Mouse (Mus musculus): ENCODE data around the gene Ankrd16. TPM values are rescaled to one million over a fixed set of nuclear protein-coding genes. Genes with fewer than 3 reads are reported as not detected.

Gene Ankrd16
- total and polyA plus RNA-seq, 3 experiments: 22.4 to 23.0 (median 23.0) TPM

DNA sequence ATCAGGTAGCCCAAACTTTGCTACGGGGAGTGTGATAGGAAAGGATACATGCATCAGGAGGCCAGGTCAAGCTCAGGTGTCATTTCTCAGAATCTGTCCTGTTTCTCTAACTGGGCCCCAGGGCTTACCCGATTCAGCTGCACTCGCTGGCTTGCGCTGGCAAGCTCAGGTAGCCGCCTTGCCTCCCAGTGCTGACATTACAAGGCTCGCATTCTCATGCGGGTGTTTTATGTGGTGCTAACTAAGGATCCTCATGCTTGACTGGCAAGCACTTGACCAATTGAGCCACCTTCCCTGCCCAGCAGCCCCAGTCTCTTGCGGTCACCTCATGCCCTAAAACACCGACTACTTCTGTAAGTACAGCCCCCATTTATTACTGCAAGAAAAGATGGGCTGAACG, 3.2 kb upstream of the Ankrd16 start:
- Histone ChIP-seq H3K27me3 (replicated peaks) (no peaks in the 10 kb centered on the region), H3K27ac (ENCODE audit: insufficient read depth, low read depth) (no peak overlapping the region), H3K79me2 (replicated peaks; ENCODE audit: control insufficient read depth, extremely low read depth, insufficient read depth, poor library complexity, severe bottlenecking) (peaks cover 25% of the 10 kb centered on the region), H3K4me3 (replicated peaks in 1 of 3; ENCODE audit: low read depth in 2 of 3, low read length in 2 of 3, poor library complexity in 1 of 3) (no peak overlapping the region), H3K4me1 (ENCODE audit: control insufficient read depth in 1 of 2, insufficient read depth in 2 of 2) (peaks cover under 1 to 30% of the 10 kb centered on the region in 2 experiments), H3K36me3 (replicated peaks in 1 of 2; ENCODE audit: control insufficient read depth in 1 of 2, insufficient read depth in 1 of 2, low read length in 1 of 2) (peaks cover 0 to 14% of the 10 kb centered on the region in 2 experiments), H3K9ac (ENCODE audit: insufficient read depth, low read depth) (no peak overlapping the region), H3K9me3 (replicated peaks; ENCODE audit: low read length) (no peaks in the 10 kb centered on the region), H3K4me2 (ENCODE audit: insufficient read depth, low read depth, poor library complexity, severe bottlenecking) (no peak overlapping the region)
- no peak for DNase-seq (ENCODE audit: extremely low read depth)
- in situ Hi-C loops (cut with MboI; ENCODE audit: low pct_ligation_motif_present, low pct_unique_long_range_greater_than_20kb, low sequenced_read_pairs) (no loop called here), dilution Hi-C loops (cut with MboI; ENCODE audit: extremely low pct_ligation_motif_present, extremely low pct_unique_long_range_greater_than_20kb, low sequenced_read_pairs) (no loop called here)
- TF ChIP-seq TBP (conservative IDR thresholded peaks at IDR 0.05; ENCODE audit: low read depth, low read length): no peak
- TF ChIP-seq USF2 (conservative IDR thresholded peaks at IDR 0.05; ENCODE audit: low read depth, low read length): no peak
- TF ChIP-seq MYC (IDR thresholded peaks at IDR 0.05; ENCODE audit: low read depth, low read length): no peak
- TF ChIP-seq KAT2A (IDR thresholded peaks at IDR 0.05; ENCODE audit: insufficient replicate concordance, low read length): no peak
- no peak for TF ChIP-seq PAX5 (IDR thresholded peaks at IDR 0.05; ENCODE audit: low read length)
- TF ChIP-seq UBTF (IDR thresholded peaks at IDR 0.05; ENCODE audit: low read depth, low read length): no peak
- no peak for TF ChIP-seq CTCF (conservative IDR thresholded peaks at IDR 0.05 in 1 of 2, IDR thresholded peaks at IDR 0.05 in 1 of 2; ENCODE audit: low read depth in 2 of 2, low read length in 2 of 2)
- TF ChIP-seq IRF4 (IDR thresholded peaks at IDR 0.05; ENCODE audit: low read depth, low read length): no peak
- TF ChIP-seq NELFE (IDR thresholded peaks at IDR 0.05; ENCODE audit: low read depth, low read length): no peak
- no peak for TF ChIP-seq ZC3H11A (IDR thresholded peaks at IDR 0.05; ENCODE audit: low read depth, low read length)
- no peak for TF ChIP-seq RCOR1 (conservative IDR thresholded peaks at IDR 0.05; ENCODE audit: low read depth, low read length)
- no peak for TF ChIP-seq MXI1 (IDR thresholded peaks at IDR 0.05; ENCODE audit: low read depth, low read length)
- no peak for TF ChIP-seq ZMIZ1 (IDR thresholded peaks at IDR 0.05; ENCODE audit: low read depth, low read length)
- TF ChIP-seq ZNF384 (IDR thresholded peaks at IDR 0.05; ENCODE audit: low read depth, low read length): no peak
- TF ChIP-seq ELF1 (IDR thresholded peaks at IDR 0.05; ENCODE audit: low read depth, low read length): no peak

DNA sequence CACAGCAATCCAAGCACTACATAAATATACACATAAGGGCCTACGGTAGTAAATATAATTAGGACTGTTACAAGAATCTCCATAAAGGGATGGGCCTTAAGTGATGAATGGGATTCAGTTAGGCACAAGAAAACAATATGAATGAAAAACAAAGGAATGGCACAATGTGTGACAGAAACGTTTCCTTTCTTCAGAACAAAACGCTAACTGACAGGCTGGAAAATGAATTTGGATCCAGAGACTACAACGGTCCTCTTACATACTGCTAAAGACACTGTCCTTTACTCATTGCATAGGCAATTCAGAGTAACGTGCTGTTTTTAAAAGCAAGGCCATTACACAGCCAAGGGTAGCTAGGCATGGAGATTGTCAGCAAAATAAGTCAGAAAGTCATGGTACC, 2.6 kb upstream of the Ankrd16 start:
- no peak overlapping the region for H3K4me3 ChIP-seq (replicated peaks in 1 of 3; ENCODE audit: low read depth in 2 of 3, low read length in 2 of 3, poor library complexity in 1 of 3)
- in situ Hi-C loops (cut with MboI; ENCODE audit: low pct_ligation_motif_present, low pct_unique_long_range_greater_than_20kb, low sequenced_read_pairs): no loop called here
- dilution Hi-C loops (cut with MboI; ENCODE audit: extremely low pct_ligation_motif_present, extremely low pct_unique_long_range_greater_than_20kb, low sequenced_read_pairs): no loop called here

More for the DNA sequence above, 2.6 kb upstream of the Ankrd16 start:
- Histone ChIP-seq H3K9ac (ENCODE audit: insufficient read depth, low read depth) (no peak overlapping the region), H3K79me2 (replicated peaks; ENCODE audit: control insufficient read depth, extremely low read depth, insufficient read depth, poor library complexity, severe bottlenecking) (peaks cover 31% of the 10 kb centered on the region), H3K27me3 (replicated peaks) (no peaks in the 10 kb centered on the region), H3K4me2 (ENCODE audit: insufficient read depth, low read depth, poor library complexity, severe bottlenecking) (no peak overlapping the region), H3K9me3 (replicated peaks; ENCODE audit: low read length) (no peaks in the 10 kb centered on the region), H3K27ac (ENCODE audit: insufficient read depth, low read depth) (no peak overlapping the region), H3K36me3 (replicated peaks in 1 of 2; ENCODE audit: control insufficient read depth in 1 of 2, insufficient read depth in 1 of 2, low read length in 1 of 2) (peaks cover 0 to 16% of the 10 kb centered on the region in 2 experiments), H3K4me1 (ENCODE audit: control insufficient read depth in 1 of 2, insufficient read depth in 2 of 2) (peaks cover 4 to 36% of the 10 kb centered on the region in 2 experiments)
- no peak for TF ChIP-seq MAX (IDR thresholded peaks at IDR 0.05; ENCODE audit: low read length)
- no peak for TF ChIP-seq CTCF (conservative IDR thresholded peaks at IDR 0.05 in 1 of 2, IDR thresholded peaks at IDR 0.05 in 1 of 2; ENCODE audit: low read depth in 2 of 2, low read length in 2 of 2)
- no peak for TF ChIP-seq TBP (conservative IDR thresholded peaks at IDR 0.05; ENCODE audit: low read depth, low read length)
- TF ChIP-seq PAX5 (IDR thresholded peaks at IDR 0.05; ENCODE audit: low read length): no peak
- TF ChIP-seq TCF12 (IDR thresholded peaks at IDR 0.05; ENCODE audit: low read depth, low read length): no peak
- TF ChIP-seq ETS1 (conservative IDR thresholded peaks at IDR 0.05; ENCODE audit: low read depth, low read length): no peak
- TF ChIP-seq ZC3H11A (IDR thresholded peaks at IDR 0.05; ENCODE audit: low read depth, low read length): no peak
- no peak for TF ChIP-seq MXI1 (IDR thresholded peaks at IDR 0.05; ENCODE audit: low read depth, low read length)
- no peak for TF ChIP-seq MEF2A (IDR thresholded peaks at IDR 0.05; ENCODE audit: borderline replicate concordance, low read depth, low read length)
- no peak for TF ChIP-seq GABPA (IDR thresholded peaks at IDR 0.05; ENCODE audit: insufficient replicate concordance, low read depth, low read length)
- no peak for TF ChIP-seq CHD1 (IDR thresholded peaks at IDR 0.05; ENCODE audit: low read depth, low read length)
- DNase-seq (ENCODE audit: extremely low read depth): no peak

All from CH12.LX (cell line).